Mouse (Mus musculus): ENCODE results near the gene Polr2c. TPM values are rescaled to one million over a fixed set of nuclear protein-coding genes. Genes with fewer than 3 reads are reported as not detected.

Gene Polr2c
- polyA plus RNA-seq (2015; fragmentation: Nextera tagmentation; extraction: Ambion mirVana): 145 and 149 TPM in 2 replicates

DNA sequence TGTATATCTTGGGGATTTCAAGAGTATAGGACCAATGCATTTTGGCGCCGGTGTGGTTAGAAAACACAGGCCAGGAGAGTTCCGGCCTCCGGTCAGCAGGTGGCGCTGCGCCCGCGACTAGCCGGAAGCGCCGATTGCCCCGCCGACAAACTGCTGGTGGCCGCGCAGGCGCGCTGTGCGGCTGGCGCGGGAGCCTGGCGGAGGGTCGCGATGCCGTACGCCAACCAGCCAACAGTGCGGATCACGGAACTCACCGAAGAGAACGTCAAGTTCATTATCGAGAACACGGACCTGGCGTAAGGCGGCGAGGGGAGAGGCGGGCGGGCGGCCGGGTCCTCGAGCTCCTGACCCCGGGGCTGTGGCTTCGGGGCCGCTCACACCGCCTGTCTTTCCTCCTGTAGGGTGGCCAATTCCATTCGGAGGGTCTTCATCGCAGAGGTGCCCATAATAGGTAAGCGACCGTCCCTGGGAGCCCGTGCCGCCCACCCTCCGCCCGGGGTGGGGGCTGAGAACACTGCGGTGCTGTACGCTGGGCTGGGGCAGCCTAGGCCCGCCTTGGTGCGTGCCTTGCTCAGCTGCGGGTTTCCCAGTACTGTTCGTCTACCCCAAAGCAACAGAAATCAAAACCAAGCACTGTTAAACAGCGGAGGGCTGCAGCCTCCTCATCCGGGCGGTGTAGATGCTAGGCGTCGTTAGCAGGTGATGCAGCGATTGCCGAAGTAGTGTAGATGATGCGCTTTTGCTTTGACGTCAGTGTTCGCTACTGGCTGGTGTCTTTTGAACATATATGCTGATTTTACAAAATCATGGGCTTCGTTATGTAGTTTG lies at the start of gene Polr2c:
TSS of gene Polr2c (plus strand) at position 105 of the 828 bp plus-strand sequence.
- under 1% methylated on average over 68 of the region's 68 CpGs for WGBS

DNA sequence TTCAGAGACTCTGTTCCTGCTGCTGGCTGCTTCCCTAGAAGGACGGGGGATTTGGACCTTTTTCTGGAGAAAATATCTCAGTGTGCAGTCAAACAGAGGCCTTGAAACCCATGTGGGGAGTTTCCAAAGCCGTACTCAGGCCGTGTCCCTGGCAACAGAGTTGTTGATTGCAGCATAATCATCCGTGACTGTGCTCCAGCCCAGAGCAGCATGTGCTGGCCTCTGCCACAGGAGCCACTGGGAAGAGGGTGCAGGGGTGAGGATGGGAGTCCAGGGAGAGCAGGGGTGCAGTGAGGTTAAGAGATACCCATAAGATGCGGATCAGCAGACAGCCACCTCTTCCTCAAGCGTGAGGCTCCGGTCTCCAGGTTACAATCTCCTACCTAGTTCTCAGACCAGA lies 49.7 kb upstream of the Polr2c start:
- Histone ChIP-seq H3K9me3 (no peaks in the 10 kb centered on the region), H3K9ac (no peak overlapping the region), H3K4me1 (no peaks in the 10 kb centered on the region), H3K36me3 (no peaks in the 10 kb centered on the region), H3K27me3 (0 out of 2 replicates have a peak, but pooled peaks cover 4% of the 10 kb centered on the region), H3K4me2 (replicated peaks) (no peak overlapping the region), H3K4me3 (no peak overlapping the region), H3K27ac (no peak overlapping the region)
- no peak for ATAC-seq (ENCODE audit: low FRiP score, low read depth)
- 73% methylated on average over 7 of the region's 7 CpGs for WGBS

More for the DNA sequence above, at the start of gene Polr2c:
- H3K4me1 ChIP-seq: peaks cover 16% of the 10 kb centered on the region
- peaks cover 62% of the 10 kb centered on the region for H3K36me3 ChIP-seq
- H3K4me3 ChIP-seq: peak within 1 kb of the TSS; percentile 99
- H3K27me3 ChIP-seq: no peaks in the 10 kb centered on the region
- H3K4me2 ChIP-seq (replicated peaks): peak within 1 kb of the TSS; percentile 77
- H3K9ac ChIP-seq: peak within 1 kb of the TSS; percentile 97
- H3K9me3 ChIP-seq: no peaks in the 10 kb centered on the region
- peak; percentile 85 for ATAC-seq (ENCODE audit: low FRiP score, low read depth)
- H3K27ac ChIP-seq: peak within 1 kb of the TSS; percentile 70

DNA sequence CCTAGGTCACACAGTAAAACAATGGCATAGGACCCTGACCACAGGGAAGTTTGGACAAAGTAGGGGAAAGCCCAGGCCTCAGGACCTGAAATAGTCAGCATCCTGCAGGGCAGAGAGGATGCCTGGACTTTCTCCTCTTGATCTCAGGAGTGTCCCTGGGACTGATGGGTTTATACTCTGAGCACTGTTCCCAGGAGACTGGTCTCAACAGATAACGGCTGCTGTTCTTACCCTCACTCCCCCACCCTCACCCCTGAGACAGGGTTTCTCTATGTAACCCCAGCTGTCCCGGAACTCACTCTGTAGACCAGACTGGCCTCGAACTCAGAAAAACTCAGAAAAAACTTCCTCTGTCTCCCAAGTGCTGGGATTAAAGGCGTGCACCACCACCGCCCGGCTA lies 48.9 kb upstream of the Polr2c start:
- Histone ChIP-seq H3K27ac (no peak overlapping the region), H3K4me1 (no peaks in the 10 kb centered on the region), H3K27me3 (0 out of 2 replicates have a peak, but pooled peaks cover 4% of the 10 kb centered on the region), H3K9me3 (no peaks in the 10 kb centered on the region), H3K36me3 (no peaks in the 10 kb centered on the region), H3K9ac (no peak overlapping the region), H3K4me3 (no peak overlapping the region), H3K4me2 (replicated peaks) (no peak overlapping the region)
- WGBS: 78% methylated on average over 6 of the region's 6 CpGs
- no peak for ATAC-seq (ENCODE audit: low FRiP score, low read depth)

DNA sequence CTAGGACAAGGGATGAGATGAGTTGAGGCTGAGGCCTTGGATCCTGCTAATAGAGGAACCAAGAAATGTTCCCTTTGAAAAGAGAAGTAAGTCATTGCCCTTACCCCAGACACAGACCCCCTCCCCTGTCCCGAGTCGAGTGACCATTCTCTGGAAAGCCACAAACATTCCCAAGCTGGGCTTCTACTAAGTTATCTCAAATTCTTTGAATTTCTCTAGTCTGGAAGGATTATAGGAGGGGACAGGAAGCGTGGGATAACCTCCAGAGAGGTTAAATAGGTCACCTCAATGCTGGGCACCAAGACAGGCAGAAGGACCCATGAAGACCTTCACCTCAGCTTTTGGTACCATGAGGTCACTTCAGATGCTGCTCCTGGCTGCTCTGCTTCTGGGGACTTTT lies 47.1 kb upstream of the Polr2c start, which contains the start of gene Ccl17:
TSS of gene Ccl17 (plus strand) at position 301 of the 400 bp plus-strand sequence.
- no peaks in the 10 kb centered on the region for H3K9me3 ChIP-seq
- no peak within 1 kb of the TSS for H3K9ac ChIP-seq
- no peaks in the 10 kb centered on the region for H3K4me1 ChIP-seq
- no peak within 1 kb of the TSS for H3K4me2 ChIP-seq (replicated peaks)
- H3K36me3 ChIP-seq: no peaks in the 10 kb centered on the region
- no peak within 1 kb of the TSS for H3K27ac ChIP-seq
- no peak for ATAC-seq (ENCODE audit: low FRiP score, low read depth)
- H3K4me3 ChIP-seq: no peak within 1 kb of the TSS
- 70% methylated on average over 3 of the region's 3 CpGs for WGBS
- no peaks in the 10 kb centered on the region for H3K27me3 ChIP-seq

DNA sequence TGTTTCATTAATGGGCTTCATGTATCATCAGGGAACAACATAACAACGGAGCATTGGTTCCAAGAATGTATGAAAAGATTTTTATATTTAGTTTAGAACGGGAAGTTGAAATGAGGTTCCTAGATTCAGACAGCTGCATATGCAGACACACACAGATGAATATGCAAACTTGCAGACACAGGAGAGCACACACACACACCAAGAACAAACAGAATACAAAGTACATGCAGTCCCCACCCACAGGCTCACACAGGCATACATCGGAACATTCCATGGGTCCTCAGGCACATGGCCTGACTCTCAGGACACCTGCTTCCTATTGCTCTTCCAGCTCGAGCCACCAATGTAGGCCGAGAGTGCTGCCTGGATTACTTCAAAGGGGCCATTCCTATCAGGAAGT lies 46.4 kb upstream of the Polr2c start:
- no peak overlapping the region for H3K27ac ChIP-seq
- H3K27me3 ChIP-seq: no peaks in the 10 kb centered on the region
- H3K4me1 ChIP-seq: no peaks in the 10 kb centered on the region
- H3K9ac ChIP-seq: no peak overlapping the region
- ATAC-seq (ENCODE audit: low FRiP score, low read depth): no peak
- 68% methylated on average over 5 of the region's 5 CpGs for WGBS
- no peaks in the 10 kb centered on the region for H3K36me3 ChIP-seq
- H3K4me2 ChIP-seq (replicated peaks): no peak overlapping the region
- no peaks in the 10 kb centered on the region for H3K9me3 ChIP-seq
- H3K4me3 ChIP-seq: no peak overlapping the region

DNA sequence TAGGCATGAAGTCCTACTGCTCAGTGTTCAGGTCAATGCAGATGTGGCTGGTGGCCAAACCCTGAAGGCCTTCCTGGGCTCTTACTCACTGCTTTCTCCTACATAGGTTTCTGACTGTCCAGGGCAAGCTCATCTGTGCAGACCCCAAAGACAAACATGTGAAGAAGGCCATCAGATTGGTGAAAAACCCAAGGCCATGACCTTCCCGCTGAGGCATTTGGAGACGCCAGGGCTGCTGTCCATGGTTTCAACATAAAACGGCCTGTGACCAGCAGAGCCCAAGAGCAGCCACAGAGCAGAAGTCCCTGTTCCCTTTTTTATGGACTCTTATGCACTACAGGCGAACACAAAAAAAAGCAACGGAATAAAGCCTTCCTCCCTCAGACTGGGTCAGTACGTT lies 45.6 kb upstream of the Polr2c start:
- Histone ChIP-seq H3K4me2 (replicated peaks) (no peak overlapping the region), H3K4me3 (no peak overlapping the region), H3K27me3 (no peaks in the 10 kb centered on the region), H3K9me3 (no peaks in the 10 kb centered on the region), H3K27ac (no peak overlapping the region), H3K9ac (no peak overlapping the region), H3K36me3 (no peaks in the 10 kb centered on the region), H3K4me1 (no peaks in the 10 kb centered on the region)
- no peak for ATAC-seq (ENCODE audit: low FRiP score, low read depth)
- WGBS: 68% methylated on average over 6 of the region's 6 CpGs

DNA sequence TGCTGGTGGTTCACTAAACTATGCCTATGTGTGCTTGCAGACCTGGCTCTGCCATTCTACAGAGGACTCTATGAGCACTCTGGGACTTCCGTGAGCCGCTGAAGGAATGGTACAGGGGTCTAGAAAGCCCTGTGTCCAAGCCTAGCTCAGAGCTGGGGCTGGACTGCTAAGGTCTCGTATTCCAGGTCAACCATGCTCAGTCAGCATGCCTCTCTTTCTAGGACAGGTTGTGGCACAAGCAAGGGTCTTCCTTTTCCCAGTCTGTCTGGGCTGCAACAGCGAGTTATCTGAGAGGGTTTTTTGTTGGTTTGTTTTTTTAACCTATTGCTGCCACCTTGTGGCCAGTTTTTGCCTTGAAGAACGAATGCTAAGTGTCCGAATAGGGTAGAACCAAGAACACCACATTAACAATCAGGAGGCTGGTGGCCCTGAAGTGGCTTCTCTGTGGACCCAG lies 44.6 kb upstream of the Polr2c start:
- Histone ChIP-seq H3K4me1 (no peaks in the 10 kb centered on the region), H3K9ac (0 out of 2 replicates have a peak overlapping the region, but pooled peaks have one; percentile 50), H3K27me3 (no peaks in the 10 kb centered on the region), H3K27ac (no peak overlapping the region), H3K4me2 (replicated peaks) (peak overlapping the region; percentile 46), H3K36me3 (no peaks in the 10 kb centered on the region), H3K4me3 (peak overlapping the region; percentile 19), H3K9me3 (no peaks in the 10 kb centered on the region)
- WGBS: 30% methylated on average over 6 of the region's 6 CpGs
- ATAC-seq (ENCODE audit: low FRiP score, low read depth): peak; percentile 70

DNA sequence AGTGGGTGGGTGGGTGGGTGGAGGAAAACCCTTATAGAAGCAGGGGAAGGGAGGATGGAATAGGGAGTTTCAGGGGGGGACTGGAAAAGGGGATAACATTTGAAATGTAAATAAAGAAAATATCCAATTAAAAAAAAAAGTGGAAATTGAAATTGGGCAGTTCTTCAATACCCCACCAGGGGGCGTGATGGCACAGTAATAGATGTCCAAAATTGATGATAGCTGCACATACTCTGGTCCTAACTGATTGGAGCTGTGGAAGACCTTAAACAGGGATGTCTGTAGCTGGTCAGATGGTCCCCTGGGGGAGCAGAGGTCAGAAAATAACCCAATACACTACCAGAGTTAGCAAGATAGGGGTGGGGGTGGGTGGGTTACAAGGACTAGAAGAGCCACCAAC lies 42.7 kb upstream of the Polr2c start:
- ATAC-seq (ENCODE audit: low FRiP score, low read depth): no peak
- Histone ChIP-seq H3K27ac (no peak overlapping the region), H3K9ac (no peak overlapping the region), H3K9me3 (no peaks in the 10 kb centered on the region), H3K27me3 (no peaks in the 10 kb centered on the region), H3K4me1 (no peaks in the 10 kb centered on the region), H3K36me3 (no peaks in the 10 kb centered on the region), H3K4me2 (replicated peaks) (no peak overlapping the region), H3K4me3 (no peak overlapping the region)
- 0% methylated on average over 1 of the region's 1 CpGs for WGBS

DNA sequence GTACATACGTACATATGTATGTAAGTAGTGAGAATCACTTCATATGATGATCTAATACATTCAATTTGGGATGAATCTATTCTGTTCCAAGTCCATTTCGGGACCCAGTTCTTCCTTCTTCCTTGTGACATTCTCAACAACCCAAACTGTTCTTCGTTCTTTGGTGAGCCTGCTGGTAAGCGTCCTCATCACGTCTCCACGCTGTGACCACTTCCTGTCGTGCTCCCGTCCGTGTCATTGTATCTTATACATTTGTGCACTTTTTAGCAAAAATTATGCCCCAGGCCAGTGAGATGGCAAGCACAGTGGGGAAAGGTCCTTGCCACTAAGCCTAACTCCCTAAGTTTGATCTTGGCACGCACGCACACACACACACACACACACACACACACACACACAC lies 39.3 kb upstream of the Polr2c start:
- Histone ChIP-seq H3K36me3 (peaks cover 21% of the 10 kb centered on the region), H3K27me3 (no peaks in the 10 kb centered on the region), H3K9ac (no peak overlapping the region), H3K4me1 (no peaks in the 10 kb centered on the region), H3K4me2 (replicated peaks) (no peak overlapping the region), H3K4me3 (no peak overlapping the region), H3K9me3 (no peaks in the 10 kb centered on the region), H3K27ac (no peak overlapping the region)
- ATAC-seq (ENCODE audit: low FRiP score, low read depth): no peak
- 89% methylated on average over 11 of the region's 11 CpGs for WGBS

DNA sequence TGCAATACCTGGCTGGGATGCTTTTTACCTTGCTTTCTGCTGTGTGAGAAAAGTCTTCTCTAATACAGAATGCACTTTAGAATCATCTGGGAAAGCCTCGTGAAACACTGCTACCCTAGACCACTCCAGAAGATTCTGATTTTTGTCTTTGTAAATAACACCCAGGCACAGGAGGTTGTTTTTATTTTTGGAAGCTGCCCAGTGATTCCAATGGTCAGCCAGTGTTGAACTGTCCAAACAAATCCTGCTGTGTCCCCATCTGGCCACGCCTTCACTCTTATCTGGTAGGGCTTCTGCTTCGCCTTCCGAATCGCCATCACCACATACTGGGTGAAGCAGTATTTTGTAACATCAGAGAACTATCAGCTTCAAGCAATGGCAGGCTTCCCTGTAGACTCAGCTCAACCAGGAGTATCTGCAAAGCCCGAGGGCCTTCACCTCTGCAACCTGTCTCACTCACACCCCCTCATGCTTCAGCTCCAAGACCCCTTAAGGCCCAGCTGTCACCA lies 37.5 kb upstream of the Polr2c start:
- no peaks in the 10 kb centered on the region for H3K9me3 ChIP-seq
- 87% methylated on average over 6 of the region's 6 CpGs for WGBS
- no peaks in the 10 kb centered on the region for H3K27me3 ChIP-seq
- H3K36me3 ChIP-seq: peaks cover 39% of the 10 kb centered on the region
- H3K4me2 ChIP-seq (replicated peaks): no peak overlapping the region
- H3K4me1 ChIP-seq: no peaks in the 10 kb centered on the region
- no peak overlapping the region for H3K9ac ChIP-seq
- no peak overlapping the region for H3K27ac ChIP-seq
- ATAC-seq (ENCODE audit: low FRiP score, low read depth): no peak
- H3K4me3 ChIP-seq: no peak overlapping the region

DNA sequence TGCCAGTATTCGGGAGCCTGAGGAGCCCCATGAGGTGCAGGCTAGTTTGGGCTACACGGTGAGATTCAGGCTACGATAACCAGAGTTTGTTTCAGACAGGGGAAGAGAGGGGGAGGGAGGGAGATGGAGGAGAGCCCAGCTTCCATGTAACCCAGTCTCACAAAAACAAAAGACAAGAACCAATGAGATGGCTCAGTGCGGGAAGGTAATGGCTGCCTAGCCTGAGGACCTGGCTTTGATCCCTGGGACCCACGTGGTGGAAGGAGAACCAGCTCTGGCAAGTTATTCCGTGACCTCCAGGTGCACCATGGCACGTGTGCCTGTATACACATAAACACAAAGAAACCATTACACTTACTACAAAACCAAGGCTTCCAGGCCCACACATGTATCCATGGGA lies 36.7 kb upstream of the Polr2c start:
- peaks cover 46% of the 10 kb centered on the region for H3K36me3 ChIP-seq
- WGBS: 71% methylated on average over 7 of the region's 7 CpGs
- no peak overlapping the region for H3K4me3 ChIP-seq
- ATAC-seq (ENCODE audit: low FRiP score, low read depth): no peak
- H3K4me2 ChIP-seq (replicated peaks): no peak overlapping the region
- H3K27ac ChIP-seq: no peak overlapping the region
- H3K27me3 ChIP-seq: no peaks in the 10 kb centered on the region
- H3K9me3 ChIP-seq: no peaks in the 10 kb centered on the region
- no peaks in the 10 kb centered on the region for H3K4me1 ChIP-seq
- no peak overlapping the region for H3K9ac ChIP-seq

DNA sequence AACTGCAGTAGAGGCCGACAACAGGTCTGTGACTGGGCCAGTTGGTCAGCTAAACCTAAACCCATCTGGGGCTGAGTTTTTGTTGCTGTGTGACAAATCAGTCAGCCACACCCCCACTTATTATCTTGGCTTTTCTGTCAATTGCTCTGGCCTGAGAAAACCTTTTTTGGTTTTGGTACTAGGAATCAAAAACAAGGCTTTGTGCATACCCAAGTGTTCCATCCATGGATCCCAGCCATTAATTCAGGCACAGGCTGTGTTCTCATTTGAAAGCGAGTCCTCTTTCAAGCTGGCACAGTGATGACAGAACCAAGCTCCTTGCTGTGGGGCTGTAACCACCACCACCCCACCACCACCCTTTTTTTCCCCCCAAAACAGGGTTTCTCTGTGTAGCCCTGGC lies 35.9 kb upstream of the Polr2c start:
- Histone ChIP-seq H3K9ac (no peak overlapping the region), H3K4me2 (replicated peaks) (no peak overlapping the region), H3K36me3 (peaks cover 52% of the 10 kb centered on the region)

More for the DNA sequence above, 35.9 kb upstream of the Polr2c start:
- Histone ChIP-seq H3K4me1 (no peaks in the 10 kb centered on the region), H3K9me3 (no peaks in the 10 kb centered on the region), H3K4me3 (no peak overlapping the region), H3K27ac (no peak overlapping the region), H3K27me3 (no peaks in the 10 kb centered on the region)
- WGBS: 89% methylated on average over 2 of the region's 2 CpGs
- no peak for ATAC-seq (ENCODE audit: low FRiP score, low read depth)
